In genomic region chr1:60565931-60566630, GRCm38 (mm10) we compare ENCODE assay signal across 8 mouse cellular contexts. TPM values are rescaled to one million over a fixed set of nuclear protein-coding genes. Genes with fewer than 3 reads are reported as not detected.
DNase-seq lines count a peak whose midpoint lies in the region; ATAC-seq and TF ChIP-seq lines count a peak whose summit lies in the region.

No protein-coding gene starts in this region.

- DNase-seq in ovary, adult 18-20 months (ENCODE audit: low spot score): peak; percentile 6
- DNase-seq in ovary, postnatal 36 days (ENCODE audit: low spot score): no peak
- peak; percentile 17 to 48 for DNase-seq in frontal cortex, postnatal 10 days (ENCODE audit: low spot score in 2 of 2)
- no peak for DNase-seq in liver, embryonic 14.5 days (ENCODE audit: low read depth in 3 of 3, low spot score in 3 of 3)

- H3K4me2 ChIP-seq in kidney, embryonic 16.5 days (replicated peaks; ENCODE audit: low read depth, low read length): peak overlapping the region; percentile 86
- H3K4me2 ChIP-seq in liver, embryonic 14.5 days (ENCODE audit: low read depth): peak overlapping the region; percentile 58
- H3K4me2 ChIP-seq in neural tube, embryonic 12.5 days (replicated peaks): peak overlapping the region; percentile 83

- no peak for TF ChIP-seq EP300 in liver, embryonic 14.5 days (IDR thresholded peaks at IDR 0.05; ENCODE audit: low read depth)

- H3K4me3 ChIP-seq in bone marrow, adult 2 months (replicated peaks; ENCODE audit: control insufficient read depth, low read depth, low read length): peak overlapping the region; percentile 52
- H3K4me3 ChIP-seq in kidney, embryonic 16.5 days (ENCODE audit: low read length): peak overlapping the region; percentile 97
- H3K4me3 ChIP-seq in liver, embryonic 14.5 days (ENCODE audit: insufficient read depth in 1 of 2, low read depth in 2 of 2, low read length in 2 of 2): peak overlapping the region; percentile 63 to 64
- H3K4me3 ChIP-seq in neural tube, embryonic 12.5 days: peak overlapping the region; percentile 96

- WGBS in bone marrow, adult 2 months: under 1% methylated on average over 56 of the region's 56 CpGs
- WGBS in kidney, embryonic 16.5 days: under 1% methylated on average over 55 of the region's 56 CpGs
- under 1% methylated on average over 56 of the region's 56 CpGs for WGBS in liver, embryonic 14.5 days (ENCODE audit: insufficient replicate concordance)
- WGBS in neural tube, embryonic 12.5 days: under 1% methylated on average over 55 of the region's 56 CpGs

- H3K27ac ChIP-seq in bone marrow, adult 2 months (ENCODE audit: control insufficient read depth, insufficient read depth, low read depth, low read length, poor library complexity): peak overlapping the region; percentile 45; the same call in 1 of the 2 replicates
- H3K27ac ChIP-seq in kidney, embryonic 16.5 days (ENCODE audit: low read length): peak overlapping the region; percentile 94
- no peak overlapping the region for H3K27ac ChIP-seq in liver, embryonic 14.5 days
- H3K27ac ChIP-seq in neural tube, embryonic 12.5 days: peak overlapping the region; percentile 94

- H3K36me3 ChIP-seq in kidney, embryonic 16.5 days (ENCODE audit: insufficient read depth, low read length): peaks cover 5% of the 10 kb centered on the region; the same call in 1 of the 2 replicates
- no peaks in the 10 kb centered on the region for H3K36me3 ChIP-seq in liver, embryonic 14.5 days (replicated peaks; ENCODE audit: control insufficient read depth, insufficient read depth, low read depth)
- peaks cover 6% of the 10 kb centered on the region for H3K36me3 ChIP-seq in neural tube, embryonic 12.5 days

- H3K9me3 ChIP-seq in kidney, embryonic 16.5 days (ENCODE audit: low read length): no peaks in the 10 kb centered on the region
- H3K9me3 ChIP-seq in liver, embryonic 14.5 days (ENCODE audit: control insufficient read depth, low read length): no peaks in the 10 kb centered on the region
- H3K9me3 ChIP-seq in neural tube, embryonic 12.5 days: no peaks in the 10 kb centered on the region; the same call in 1 of the 2 replicates

- TF ChIP-seq POLR2A in bone marrow, adult 2 months (IDR thresholded peaks at IDR 0.05; ENCODE audit: borderline replicate concordance, control insufficient read depth, low read depth, low read length): no peak

- TF ChIP-seq CTCF in bone marrow, adult 2 months (IDR thresholded peaks at IDR 0.05; ENCODE audit: control insufficient read depth, insufficient read depth, low read length): no peak
- no peak for TF ChIP-seq CTCF in liver, embryonic 14.5 days (IDR thresholded peaks at IDR 0.05; ENCODE audit: low read depth)

- ATAC-seq in kidney, embryonic 16.5 days (ENCODE audit: low FRiP score, low TSS enrichment): peak; percentile 60
- ATAC-seq in liver, embryonic 14.5 days (ENCODE audit: insufficient read depth): peak; percentile 38
- ATAC-seq in neural tube, embryonic 12.5 days (ENCODE audit: low FRiP score, low read depth): peak; percentile 79
- ATAC-seq in megakaryocyte progenitor cell, adult 5-6 weeks (replicated peaks; ENCODE audit: poor library complexity): no peak

- peak overlapping the region; percentile 97 for H3K9ac ChIP-seq in kidney, embryonic 16.5 days (replicated peaks; ENCODE audit: low read length)
- peak overlapping the region; percentile 43 for H3K9ac ChIP-seq in liver, embryonic 14.5 days (replicated peaks)
- H3K9ac ChIP-seq in neural tube, embryonic 12.5 days: peak overlapping the region; percentile 95

- peaks cover 2% of the 10 kb centered on the region; the same call in 1 of the 2 replicates for H3K4me1 ChIP-seq in bone marrow, adult 2 months (ENCODE audit: control insufficient read depth, insufficient read depth, low read length)
- peaks cover 15% of the 10 kb centered on the region for H3K4me1 ChIP-seq in kidney, embryonic 16.5 days (ENCODE audit: insufficient read depth, low read length)
- peaks cover 0 to 9% of the 10 kb centered on the region in 2 experiments; a peak in 3 of 4 replicates for H3K4me1 ChIP-seq in liver, embryonic 14.5 days (replicated peaks; ENCODE audit: control insufficient read depth in 2 of 2, insufficient read depth in 2 of 2, low read length in 1 of 2)
- H3K4me1 ChIP-seq in neural tube, embryonic 12.5 days: peaks cover 10% of the 10 kb centered on the region; the same call in 1 of the 2 replicates

- H3K27me3 ChIP-seq in kidney, embryonic 16.5 days (ENCODE audit: insufficient read depth, low read length): no peaks in the 10 kb centered on the region
- peaks cover 24% of the 10 kb centered on the region for H3K27me3 ChIP-seq in liver, embryonic 14.5 days (ENCODE audit: control insufficient read depth, insufficient read depth, low read length)
- no peaks in the 10 kb centered on the region for H3K27me3 ChIP-seq in neural tube, embryonic 12.5 days (replicated peaks)

RNA-seq across cellular contexts. Expression of gene Raph1, which starts 0.8 kb away (rescaled TPM):
- 1.4 and 4.3 TPM in 2 replicates for polyA plus RNA-seq in bone marrow, adult 2 months (2011; ENCODE audit: insufficient read depth, insufficient read length, low replicate concordance, missing spikeins)
- 36.3 and 37.8 TPM in 2 replicates for polyA plus RNA-seq in kidney, embryonic 16.5 days (2015; fragmentation: Nextera tagmentation; extraction: Ambion mirVana)
- polyA plus RNA-seq in liver, embryonic 14.5 days (2012; rRNA removed): 13.8 and 16.6 TPM in 2 replicates
- 25.2 and 28.2 TPM in 2 replicates for polyA plus RNA-seq in liver, embryonic 14.5 days (2014; fragmentation: Nextera tagmentation; extraction: Ambion mirVana)
- polyA plus RNA-seq in neural tube, embryonic 12.5 days (2016; fragmentation: Nextera tagmentation; extraction: Ambion mirVana): 23.3 and 27.8 TPM in 2 replicates
- total RNA-seq in megakaryocyte progenitor cell, adult 5-6 weeks (2015): 11.6 and 15.5 TPM in 2 replicates
- 1.5 and 2.5 TPM in 2 replicates for total RNA-seq in megakaryocyte progenitor cell, adult 5-6 weeks (2017)

Comparison
In these comparisons a context has a peak if more than half of its experiments do, and no peak if none do; other contexts are left out.
1. DNase-seq: peak in ovary, adult 18-20 months (single experiment) and frontal cortex, postnatal 10 days (2 of 2); none in ovary, postnatal 36 days (single experiment) and liver, embryonic 14.5 days (0 of 3).
2. H3K9ac ChIP-seq: peak in every context shown above with its lines; median percentile 97 in kidney, embryonic 16.5 days; 95 in neural tube, embryonic 12.5 days; 43 in liver, embryonic 14.5 days.
3. Peak in every context shown above with its lines, with median percentiles within 50 percentile points of each other: H3K4me3 ChIP-seq and H3K4me2 ChIP-seq.